Comparison of ENCODE assay signal across 27 mouse cellular contexts in genomic region chrX:162976194-162976593, GRCm38 (mm10). TPM values are rescaled to one million over a fixed set of nuclear protein-coding genes. Genes with fewer than 3 reads are reported as not detected.
"Had no signal": no experiment of that assay in that cellular context is flagged by ENCODE, and none has a peak within 500 bp of the region (broad histone marks: within the 10 kb centered on the region; RNA-seq: fewer than 3 reads in every experiment).

No protein-coding gene starts in this region.

- DNase-seq: kidney, adult 2 months; layer of hippocampus, adult 9-11 months; liver; lung, adult 2 months; lung, postnatal 14 days; lung, postnatal 4 days; midbrain, embryonic 14.5 days; retina, postnatal 1 day; right cerebral cortex, postnatal 25 days; spleen, adult 18-20 months; thymus, postnatal 4 days had no signal

- H3K36me3 ChIP-seq: limb, embryonic 10.5 days; liver, embryonic 12.5 days; liver, embryonic 15.5 days; neural tube, embryonic 12.5 days; neural tube, embryonic 15.5 days; stomach, embryonic 15.5 days had no signal

- H3K4me1 ChIP-seq: limb, embryonic 10.5 days; limb, embryonic 13.5 days; liver, embryonic 12.5 days; liver, embryonic 15.5 days; neural tube, embryonic 12.5 days; neural tube, embryonic 15.5 days; stomach, embryonic 15.5 days had no signal

- H3K27me3 ChIP-seq: limb, embryonic 13.5 days; liver, embryonic 12.5 days; liver, embryonic 15.5 days; neural tube, embryonic 12.5 days; neural tube, embryonic 15.5 days; stomach, embryonic 15.5 days had no signal

- H3K4me2 ChIP-seq: limb, embryonic 13.5 days; liver, embryonic 12.5 days; liver, embryonic 15.5 days; midbrain, embryonic 11.5 days; neural tube, embryonic 12.5 days; neural tube, embryonic 15.5 days; stomach, embryonic 15.5 days had no signal

- H3K4me3 ChIP-seq: layer of hippocampus, adult 2 months; limb, embryonic 10.5 days; limb, embryonic 13.5 days; liver, embryonic 12.5 days; liver, embryonic 15.5 days; neural tube, embryonic 12.5 days; neural tube, embryonic 15.5 days; stomach, embryonic 15.5 days had no signal

- H3K9ac ChIP-seq: limb, embryonic 13.5 days; liver, embryonic 12.5 days; liver, embryonic 15.5 days; neural tube, embryonic 12.5 days; neural tube, embryonic 15.5 days; stomach, embryonic 15.5 days had no signal

- H3K27ac ChIP-seq: kidney, postnatal 0 days; layer of hippocampus, adult 2 months; limb, embryonic 10.5 days; limb, embryonic 13.5 days; liver, embryonic 12.5 days; liver, embryonic 15.5 days; neural tube, embryonic 12.5 days; neural tube, embryonic 15.5 days; stomach, embryonic 15.5 days had no signal

- ATAC-seq: liver, embryonic 12.5 days had no signal

- H3K9me3 ChIP-seq: limb, embryonic 10.5 days; limb, embryonic 13.5 days; liver, embryonic 12.5 days; liver, embryonic 15.5 days; neural tube, embryonic 12.5 days; neural tube, embryonic 15.5 days; stomach, embryonic 15.5 days had no signal

RNA-seq across cellular contexts. Expression of gene S100g, which starts 11.8 kb away (rescaled TPM):
- total RNA-seq: layer of hippocampus, adult 2 months; layer of hippocampus, postnatal 25 days; left cerebral cortex, adult 18-20 months; left cerebral cortex, postnatal 25 days; megakaryocyte progenitor cell, adult 5-6 weeks; megakaryocyte-erythroid progenitor cell, adult 5-6 weeks; midbrain, postnatal 0 days had no signal
- polyA plus RNA-seq: limb, embryonic 13.5 days; midbrain, embryonic 11.5 days; midbrain, postnatal 0 days; neural tube, embryonic 12.5 days had no signal
